15 mouse cellular contexts compared by ENCODE assay signal in genomic region chr10:8729387-8730337, GRCm38 (mm10).
DNase-seq lines count a peak whose midpoint lies in the region; ATAC-seq and TF ChIP-seq lines count a peak whose summit lies in the region.
"Had no signal": no experiment of that assay in that cellular context is flagged by ENCODE, and none has a peak within 500 bp of the region (broad histone marks: within the 10 kb centered on the region; RNA-seq: fewer than 3 reads in every experiment).

No protein-coding gene starts in this region.

- no peak for DNase-seq in forebrain, postnatal 0 days
- no peak for DNase-seq in forebrain, embryonic 14.5 days (ENCODE audit: low spot score)
- no peak for DNase-seq in hindbrain, embryonic 10.5 days (ENCODE audit: low spot score)
- DNase-seq in midbrain, embryonic 11.5 days (ENCODE audit: low spot score, missing footprints) = no peak
- no peak for DNase-seq in urinary bladder, postnatal 25 days (ENCODE audit: low spot score)
- DNase-seq: adrenal gland, postnatal 25 days; gastrocnemius, postnatal 36 days; kidney, adult 8-10 months; kidney, postnatal 4 days; lung, adult 2 months; lung, postnatal 36 days had no signal

- no peak overlapping the region for H3K9ac ChIP-seq in forebrain, postnatal 0 days
- no peak overlapping the region for H3K9ac ChIP-seq in forebrain, embryonic 14.5 days (ENCODE audit: low read length)
- H3K9ac ChIP-seq in hindbrain, embryonic 15.5 days = no peak overlapping the region
- no peak overlapping the region for H3K9ac ChIP-seq in midbrain, embryonic 16.5 days (ENCODE audit: low read depth, low read length)
- no peak overlapping the region for H3K9ac ChIP-seq in midbrain, embryonic 11.5 days (ENCODE audit: low read length)
- H3K9ac ChIP-seq: midbrain, embryonic 12.5 days had no signal

- peak; percentile 38; the same call in 1 of the 2 replicates for ATAC-seq in forebrain, postnatal 0 days
- no peak for ATAC-seq in forebrain, embryonic 14.5 days
- peak; percentile 53 for ATAC-seq in hindbrain, embryonic 15.5 days (ENCODE audit: low FRiP score, low read depth)
- peak; percentile 69 for ATAC-seq in midbrain, embryonic 16.5 days
- ATAC-seq in midbrain, embryonic 11.5 days (ENCODE audit: low FRiP score) = no peak
- ATAC-seq: inflammation-experienced regulatory T-cells, adult 6 months had no signal

- H3K27me3 ChIP-seq in forebrain, postnatal 0 days (ENCODE audit: insufficient read depth, low read length) = no peaks in the 10 kb centered on the region
- no peaks in the 10 kb centered on the region for H3K27me3 ChIP-seq in forebrain, embryonic 14.5 days (replicated peaks; ENCODE audit: control insufficient read depth, insufficient read depth, low read length)
- H3K27me3 ChIP-seq in hindbrain, embryonic 15.5 days = no peaks in the 10 kb centered on the region
- no peaks in the 10 kb centered on the region for H3K27me3 ChIP-seq in hindbrain, embryonic 10.5 days (ENCODE audit: insufficient read depth, poor library complexity, severe bottlenecking)
- H3K27me3 ChIP-seq in midbrain, embryonic 16.5 days (ENCODE audit: control insufficient read depth, insufficient read depth, low read depth, low read length) = no peaks in the 10 kb centered on the region
- H3K27me3 ChIP-seq in midbrain, embryonic 11.5 days (ENCODE audit: control insufficient read depth, insufficient read depth, low read length) = no peaks in the 10 kb centered on the region
- H3K27me3 ChIP-seq: midbrain, embryonic 12.5 days had no signal

- H3K4me2 ChIP-seq in forebrain, postnatal 0 days (ENCODE audit: low read depth) = no peak overlapping the region
- no peak overlapping the region for H3K4me2 ChIP-seq in forebrain, embryonic 14.5 days (ENCODE audit: low read length)
- H3K4me2 ChIP-seq in hindbrain, embryonic 15.5 days = no peak overlapping the region
- H3K4me2 ChIP-seq in midbrain, embryonic 16.5 days (ENCODE audit: low read length) = no peak overlapping the region
- no peak overlapping the region for H3K4me2 ChIP-seq in midbrain, embryonic 11.5 days
- H3K4me2 ChIP-seq: midbrain, embryonic 12.5 days had no signal

- no peaks in the 10 kb centered on the region for H3K4me1 ChIP-seq in forebrain, postnatal 0 days (ENCODE audit: insufficient read depth)
- no peaks in the 10 kb centered on the region for H3K4me1 ChIP-seq in forebrain, embryonic 14.5 days (ENCODE audit: control insufficient read depth, insufficient read depth, low read length)
- H3K4me1 ChIP-seq in hindbrain, embryonic 15.5 days (replicated peaks) = no peaks in the 10 kb centered on the region
- H3K4me1 ChIP-seq in hindbrain, embryonic 10.5 days (replicated peaks) = no peaks in the 10 kb centered on the region
- H3K4me1 ChIP-seq in midbrain, embryonic 16.5 days (ENCODE audit: control insufficient read depth, insufficient read depth, low read length) = no peaks in the 10 kb centered on the region
- no peaks in the 10 kb centered on the region for H3K4me1 ChIP-seq in midbrain, embryonic 11.5 days (ENCODE audit: control insufficient read depth, insufficient read depth, low read length)
- H3K4me1 ChIP-seq: midbrain, embryonic 12.5 days had no signal

- H3K4me3 ChIP-seq in forebrain, postnatal 0 days (ENCODE audit: low read depth, low read length) = no peak overlapping the region
- no peak overlapping the region for H3K4me3 ChIP-seq in forebrain, embryonic 14.5 days (ENCODE audit: low read depth, low read length)
- H3K4me3 ChIP-seq in hindbrain, embryonic 15.5 days = no peak overlapping the region
- no peak overlapping the region for H3K4me3 ChIP-seq in hindbrain, embryonic 10.5 days
- H3K4me3 ChIP-seq in midbrain, embryonic 16.5 days (ENCODE audit: low read depth, low read length) = no peak overlapping the region
- H3K4me3 ChIP-seq in midbrain, embryonic 11.5 days (ENCODE audit: low read depth, low read length) = no peak overlapping the region
- H3K4me3 ChIP-seq: midbrain, embryonic 12.5 days had no signal

- H3K36me3 ChIP-seq in forebrain, postnatal 0 days (ENCODE audit: insufficient read depth) = peaks cover 11% of the 10 kb centered on the region
- peaks cover 22% of the 10 kb centered on the region; the same call in 1 of the 2 replicates for H3K36me3 ChIP-seq in forebrain, embryonic 14.5 days (ENCODE audit: control insufficient read depth, insufficient read depth, low read length)
- peaks cover 16% of the 10 kb centered on the region for H3K36me3 ChIP-seq in hindbrain, embryonic 15.5 days
- peaks cover 92% of the 10 kb centered on the region for H3K36me3 ChIP-seq in hindbrain, embryonic 10.5 days
- H3K36me3 ChIP-seq in midbrain, embryonic 16.5 days (ENCODE audit: control insufficient read depth, insufficient read depth, low read length) = peaks cover 14% of the 10 kb centered on the region
- H3K36me3 ChIP-seq in midbrain, embryonic 11.5 days (ENCODE audit: control insufficient read depth, insufficient read depth, low read length) = peaks cover 12% of the 10 kb centered on the region

- 85% methylated on average over 34 of the region's 34 CpGs for WGBS in forebrain, postnatal 0 days
- WGBS in forebrain, embryonic 14.5 days = 93% methylated on average over 34 of the region's 34 CpGs
- WGBS in hindbrain, embryonic 15.5 days = 89% methylated on average over 34 of the region's 34 CpGs
- 94% methylated on average over 34 of the region's 34 CpGs for WGBS in hindbrain, embryonic 10.5 days
- 93% methylated on average over 34 of the region's 34 CpGs for WGBS in midbrain, embryonic 16.5 days
- WGBS in midbrain, embryonic 11.5 days = 96% methylated on average over 34 of the region's 34 CpGs

- H3K27ac ChIP-seq in forebrain, postnatal 0 days (ENCODE audit: low read depth, low read length) = no peak overlapping the region
- H3K27ac ChIP-seq in forebrain, embryonic 14.5 days (ENCODE audit: low read depth, low read length) = no peak overlapping the region
- H3K27ac ChIP-seq in hindbrain, embryonic 15.5 days (replicated peaks) = no peak overlapping the region
- H3K27ac ChIP-seq in hindbrain, embryonic 10.5 days = no peak overlapping the region
- no peak overlapping the region for H3K27ac ChIP-seq in midbrain, embryonic 16.5 days (ENCODE audit: low read length)
- no peak overlapping the region for H3K27ac ChIP-seq in midbrain, embryonic 11.5 days (ENCODE audit: low read depth, low read length)
- H3K27ac ChIP-seq: midbrain, embryonic 12.5 days had no signal

- TF ChIP-seq CTCF in forebrain, postnatal 0 days (IDR thresholded peaks at IDR 0.05; ENCODE audit: low read depth) = no peak

- no peaks in the 10 kb centered on the region for H3K9me3 ChIP-seq in forebrain, postnatal 0 days (ENCODE audit: low read length)
- no peaks in the 10 kb centered on the region for H3K9me3 ChIP-seq in forebrain, embryonic 14.5 days (replicated peaks; ENCODE audit: control insufficient read depth, low read length)
- no peaks in the 10 kb centered on the region for H3K9me3 ChIP-seq in hindbrain, embryonic 15.5 days
- H3K9me3 ChIP-seq in hindbrain, embryonic 10.5 days = no peaks in the 10 kb centered on the region
- H3K9me3 ChIP-seq in midbrain, embryonic 16.5 days (replicated peaks; ENCODE audit: control insufficient read depth, low read length, poor library complexity, severe bottlenecking) = no peaks in the 10 kb centered on the region
- H3K9me3 ChIP-seq in midbrain, embryonic 11.5 days (ENCODE audit: control insufficient read depth, low read length) = no peaks in the 10 kb centered on the region
- H3K9me3 ChIP-seq: midbrain, embryonic 12.5 days had no signal

Comparison
In these comparisons a context has a peak if more than half of its experiments do, and no peak if none do; other contexts are left out.
1. ATAC-seq: peak in forebrain, postnatal 0 days (single experiment), hindbrain, embryonic 15.5 days (single experiment) and midbrain, embryonic 16.5 days (single experiment); none in forebrain, embryonic 14.5 days (single experiment) and midbrain, embryonic 11.5 days (single experiment).